Mouse (Mus musculus): ENCODE results near the gene Lypd6.

- TF ChIP-seq CTCF (IDR thresholded peaks at IDR 0.05; ENCODE audit: low read depth): no peak
- no peak for TF ChIP-seq EP300 (optimal IDR thresholded peaks at IDR 0.05)
These were observed 97.4 kb downstream of the Lypd6 start for GRCm38 (mm10) chr2:50163608-50164007.
